Mouse (Mus musculus): ENCODE results near the gene Samd11.

DNA sequence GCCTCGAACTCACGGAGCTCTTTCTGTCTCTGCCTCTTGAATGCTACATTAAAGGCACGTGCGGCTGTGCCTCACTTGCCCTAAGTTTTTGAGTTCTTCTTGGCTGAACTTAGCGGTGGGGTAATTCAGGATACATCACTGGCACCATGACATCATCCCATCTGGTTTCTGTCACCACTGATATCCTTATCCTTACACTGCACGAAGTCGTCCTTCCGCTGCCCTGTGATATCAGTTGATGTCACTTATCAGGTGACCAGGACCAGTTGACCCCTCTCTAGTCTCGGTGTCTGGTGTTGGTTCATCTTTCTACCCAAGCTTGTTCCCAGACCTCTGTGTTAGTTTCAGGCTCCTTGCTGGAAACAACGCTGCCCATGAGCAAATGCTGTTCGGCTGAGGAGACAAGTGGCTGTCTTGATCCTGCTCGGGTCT, 53.0 kb downstream of the Samd11 start:
- TF ChIP-seq POLR2A (IDR thresholded peaks at IDR 0.05; ENCODE audit: low read depth, low read length) (no peak), CTCF (IDR thresholded peaks at IDR 0.05; ENCODE audit: extremely low read depth, insufficient read length, insufficient replicate concordance, low read depth, low read length) (no peak)
